Mouse (Mus musculus): ENCODE data around the gene Gamt.
"Not testable (repeated sequence)": the region's sequence is repeated elsewhere in the genome, so short reads cannot be mapped to it uniquely, and the experiment has no call there.

Gene Gamt

GRCm38 (mm10) chr10:80227877-80228775 lies 32.7 kb downstream of the Gamt start:
- DNase-seq (ENCODE audit: low spot score in 2 of 2), result no peak

DNA sequence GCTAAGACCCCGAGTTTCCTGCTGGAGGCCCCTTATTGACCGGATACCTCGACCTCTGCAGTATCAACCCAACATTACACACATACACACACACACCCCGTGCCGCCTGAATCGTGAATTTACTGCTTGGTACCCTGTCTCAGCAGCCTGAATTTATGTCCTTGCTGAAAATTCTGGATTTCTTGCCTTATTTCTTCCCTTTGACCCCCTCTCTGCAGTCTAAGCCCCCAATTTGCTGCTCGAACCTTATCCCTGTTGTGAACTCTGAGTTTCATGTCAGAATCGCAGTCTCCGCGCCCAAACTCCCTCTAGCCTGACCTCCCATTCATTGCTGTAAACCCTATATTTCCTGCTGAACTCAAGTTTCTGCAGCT lies 33.7 kb downstream of the Gamt start:
- DNase-seq (ENCODE audit: low spot score in 2 of 2), result no peak

DNA sequence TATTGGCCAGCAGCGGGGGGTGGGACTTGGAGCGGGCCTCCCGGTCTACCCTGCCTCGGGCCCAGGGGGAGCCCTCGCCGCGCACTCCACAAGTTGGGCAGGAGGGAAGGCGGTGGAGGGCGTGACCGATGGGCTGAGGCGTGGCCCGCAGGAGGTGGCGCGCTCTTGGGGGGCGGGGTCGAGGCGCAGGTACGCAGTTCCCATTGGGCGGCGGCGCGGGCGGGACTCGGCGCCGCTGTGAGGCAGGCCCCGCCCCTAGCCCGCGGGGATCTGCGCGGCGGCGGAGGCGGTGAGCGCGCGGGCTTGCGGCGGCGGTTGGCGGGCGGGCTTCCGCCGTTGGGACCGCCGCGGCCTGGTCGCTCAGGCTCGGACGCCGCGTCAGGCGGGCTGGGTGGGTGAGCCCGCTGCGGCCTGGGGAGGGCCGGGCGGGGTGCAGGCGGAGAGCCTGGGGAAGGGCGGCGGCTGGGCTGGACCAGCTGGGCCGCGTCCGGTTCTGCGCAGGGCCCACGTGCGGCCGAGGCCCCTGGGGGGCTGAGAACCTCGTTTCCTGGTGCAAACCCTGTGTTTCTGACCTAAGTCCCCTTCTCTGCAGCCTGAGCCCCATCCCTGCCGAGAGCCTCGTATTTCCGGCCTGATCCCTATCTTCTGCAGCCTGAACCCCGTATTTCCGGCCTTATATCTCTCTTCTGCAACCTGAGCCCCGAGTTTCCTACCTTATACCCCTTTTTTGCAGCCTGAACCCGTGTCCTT lies 34.2 kb downstream of the Gamt start, which contains the start of gene Mum1:
Gene Mum1 (plus strand): TSS at position 19 of the 750 bp plus-strand sequence.
- DNase-seq (ENCODE audit: low spot score in 2 of 2), result peak; percentile 94 to 99

DNA sequence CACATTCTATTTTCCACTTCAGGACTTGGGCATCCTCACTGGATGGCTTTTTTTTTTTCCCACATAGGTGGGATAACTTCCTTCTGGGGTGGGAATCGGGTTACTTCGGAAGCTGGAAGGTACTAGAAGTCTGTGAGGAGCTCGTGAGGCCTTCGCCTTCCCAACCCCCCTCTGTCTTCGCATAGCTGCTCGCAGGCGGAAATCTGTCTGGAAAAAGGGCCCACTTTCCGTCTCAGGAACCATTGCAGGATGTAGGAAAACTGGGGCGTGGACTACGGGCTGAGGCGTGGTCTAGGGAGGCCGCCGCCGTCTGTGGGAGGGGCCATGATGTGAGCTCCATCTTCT lies 34.8 kb downstream of the Gamt start:
- no peak for DNase-seq (ENCODE audit: low spot score in 2 of 2)

DNA sequence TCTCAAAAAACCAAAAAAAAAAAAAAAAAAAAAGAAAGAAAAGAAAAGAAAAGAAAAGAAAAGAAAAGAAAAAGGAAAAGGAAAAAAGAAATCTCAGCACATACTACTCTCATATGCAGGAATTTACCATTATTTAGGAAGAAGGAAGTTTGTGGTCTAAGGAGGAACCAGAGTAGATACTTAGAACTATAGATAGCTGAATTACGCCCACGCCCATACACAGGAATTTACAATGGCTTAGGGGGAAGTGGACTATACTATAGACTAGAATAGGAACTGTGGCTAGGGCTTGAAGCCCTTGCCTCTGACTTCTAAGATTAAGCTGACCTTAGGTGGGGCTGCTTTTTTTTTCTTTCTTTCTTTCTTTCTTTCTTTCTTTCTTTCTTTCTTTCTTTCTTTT lies 37.7 kb downstream of the Gamt start:
- not testable (repeated sequence) for DNase-seq (ENCODE audit: low spot score in 2 of 2)

- DNase-seq (ENCODE audit: low spot score in 2 of 2), result no peak
Observed at GRCm38 (mm10) chr10:80220676-80221075, 40.1 kb downstream of the Gamt start.

GRCm38 (mm10) chr10:80215048-80215772 lies 45.6 kb downstream of the Gamt start:
- DNase-seq (ENCODE audit: low spot score in 2 of 2), result no peak

DNA sequence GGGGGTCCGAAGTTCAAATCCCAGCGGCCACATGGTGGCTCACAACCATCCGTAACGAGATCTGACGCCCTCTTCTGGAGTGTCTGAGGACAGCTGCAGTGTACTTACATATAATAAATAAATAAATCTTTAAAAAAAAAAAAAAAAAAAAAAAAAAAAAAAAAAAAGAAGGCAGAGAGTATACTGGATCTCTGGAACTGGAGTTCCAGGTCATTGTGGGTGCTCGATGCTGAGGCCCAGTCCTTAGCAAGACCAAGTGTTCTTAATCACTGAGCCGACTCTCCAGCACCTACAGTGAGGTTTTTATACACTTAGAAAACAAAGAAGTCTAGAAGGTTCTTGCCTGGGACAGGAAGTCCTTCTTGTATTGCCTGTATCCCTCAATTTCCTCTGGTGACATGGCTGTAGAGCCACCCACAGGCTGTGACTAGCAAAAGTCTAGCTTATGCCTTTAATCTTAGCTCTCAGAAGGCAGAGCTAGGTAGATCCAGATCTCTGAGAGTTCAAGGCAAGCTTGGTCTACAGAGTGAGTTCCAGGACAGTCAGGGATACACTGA lies 49.2 kb downstream of the Gamt start:
- not testable (repeated sequence) for DNase-seq (ENCODE audit: low spot score in 2 of 2)

DNA sequence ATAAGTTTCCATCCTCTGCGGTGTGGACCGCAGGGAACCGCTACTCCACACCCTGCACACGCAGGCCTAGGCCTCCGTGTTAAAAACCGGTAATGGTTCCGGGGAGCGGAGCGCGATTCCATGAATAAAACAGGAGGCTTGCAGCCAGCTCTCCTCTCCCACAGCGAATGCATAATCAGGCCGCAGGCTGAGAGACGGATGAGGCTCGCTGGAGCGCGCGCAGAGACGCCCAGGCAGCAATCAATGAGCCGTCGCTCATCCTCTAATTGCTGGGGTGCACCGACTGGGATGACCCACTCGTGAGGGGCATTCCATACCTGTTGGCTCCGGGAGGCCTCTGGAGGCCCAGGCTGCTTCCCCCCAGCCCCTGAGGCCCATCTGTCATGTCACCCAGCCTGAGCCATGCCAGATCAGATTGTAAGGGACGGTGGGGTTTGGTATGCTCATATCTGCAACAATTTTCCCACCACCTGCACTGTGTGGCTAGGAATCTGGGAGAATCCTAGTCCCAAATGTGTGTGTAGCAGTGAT lies 51.9 kb downstream of the Gamt start:
- DNase-seq (ENCODE audit: low spot score in 2 of 2), result no peak

DNA sequence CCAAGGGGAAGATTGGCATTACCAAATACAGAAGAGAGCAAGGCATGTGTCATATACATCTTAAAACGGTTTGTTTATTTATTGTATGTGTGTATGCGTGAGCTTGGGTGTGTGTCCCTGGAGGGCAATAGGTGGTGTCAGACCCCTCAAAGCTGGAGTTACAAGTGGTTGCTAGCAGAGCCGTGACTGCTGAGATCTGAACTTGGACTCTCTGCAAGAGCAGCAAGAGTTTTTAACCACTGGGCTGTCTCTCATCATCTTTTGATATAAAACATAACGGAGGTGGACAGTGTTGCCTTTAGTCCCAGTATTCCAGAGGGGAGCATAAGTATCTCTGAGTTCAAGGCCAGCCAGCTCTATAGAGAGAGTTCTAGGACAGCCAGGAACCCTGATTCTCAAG lies 52.6 kb downstream of the Gamt start:
- DNase-seq (ENCODE audit: low spot score in 2 of 2), result no peak

Data from spleen, postnatal 10 days (tissue).